Mouse (Mus musculus): Measurements from ENCODE around the gene Vmn1r77.
"Not testable (repeated sequence)": the region's sequence is repeated elsewhere in the genome, so short reads cannot be mapped to it uniquely, and the experiment has no call there.

The Vmn1r77 gene

GRCm38 (mm10) chr7:12036452-12036851 is at the start of gene Vmn1r77:
TSS of gene Vmn1r77 (plus strand) at chr7:12036752.
- not testable (repeated sequence) for DNase-seq (ENCODE audit: low spot score in 2 of 2)

- DNase-seq (ENCODE audit: low spot score in 2 of 2), result not testable (repeated sequence)
Measured at GRCm38 (mm10) chr7:12011491-12011890, 25.1 kb upstream of the Vmn1r77 start.

GRCm38 (mm10) chr7:12012392-12012791 is 24.2 kb upstream of the Vmn1r77 start:
- DNase-seq (ENCODE audit: low spot score in 2 of 2), result not testable (repeated sequence)

- no peak for DNase-seq (ENCODE audit: low spot score in 2 of 2)
Measured at GRCm38 (mm10) chr7:12013106-12013505, 23.4 kb upstream of the Vmn1r77 start.

- not testable (repeated sequence) for DNase-seq (ENCODE audit: low spot score in 2 of 2)
Measured at GRCm38 (mm10) chr7:12017829-12018228, 18.7 kb upstream of the Vmn1r77 start.

GRCm38 (mm10) chr7:12040664-12041063 is 4.1 kb downstream of the Vmn1r77 start:
- DNase-seq (ENCODE audit: low spot score in 2 of 2), result no peak

All from spleen, postnatal 10 days (tissue).